Mouse (Mus musculus): ENCODE measurements at regions not wholly inside any gene's neighbourhood (a gene's known extent, or its start where the extent isn't known, plus 50 kb on each side); places are given as distances from the start of the nearest gene placed in this dataset.

GRCm38 (mm10) chr3:124986930-124987329 lies 406.0 kb upstream of the 1700003H04Rik start:
- DNase-seq: no peak

DNA sequence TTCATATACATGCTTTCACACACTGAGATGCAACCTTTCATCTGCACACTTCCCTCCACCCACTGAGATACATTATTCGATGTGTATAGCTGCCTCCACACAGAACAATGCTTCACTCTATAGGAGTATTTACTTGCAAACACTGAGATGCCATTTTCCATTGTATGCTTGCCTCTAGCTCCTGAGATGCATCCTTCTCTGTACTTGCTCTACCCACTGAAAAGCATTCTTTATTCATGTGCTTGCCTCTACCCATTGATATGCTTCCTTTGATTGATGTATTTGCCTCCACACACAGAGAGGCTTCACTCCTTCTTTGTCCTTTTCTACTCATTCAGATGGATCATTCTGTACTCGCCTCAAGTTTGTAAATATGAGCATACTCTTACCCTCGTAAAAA lies 405.6 kb upstream of the 1700003H04Rik start:
- DNase-seq: no peak

DNA sequence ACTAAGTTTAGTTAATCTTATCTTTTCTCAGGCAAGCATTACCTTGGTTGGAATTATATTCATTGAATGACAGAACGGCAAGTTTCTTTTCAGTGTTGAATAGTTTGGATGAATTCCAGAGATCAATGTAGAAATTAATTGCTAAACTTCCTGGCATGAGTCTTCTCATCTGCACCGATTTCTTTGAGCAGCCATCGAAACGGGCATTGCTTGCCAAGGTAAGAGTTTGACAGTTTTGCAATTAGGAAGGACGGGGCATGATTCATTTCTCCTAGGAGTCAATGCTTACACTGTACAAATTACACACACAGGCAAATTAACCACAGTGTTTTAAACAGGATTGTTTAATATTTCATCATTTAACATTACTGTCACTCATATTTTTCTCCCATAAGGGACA lies 404.5 kb upstream of the 1700003H04Rik start:
- DNase-seq: no peak

DNA sequence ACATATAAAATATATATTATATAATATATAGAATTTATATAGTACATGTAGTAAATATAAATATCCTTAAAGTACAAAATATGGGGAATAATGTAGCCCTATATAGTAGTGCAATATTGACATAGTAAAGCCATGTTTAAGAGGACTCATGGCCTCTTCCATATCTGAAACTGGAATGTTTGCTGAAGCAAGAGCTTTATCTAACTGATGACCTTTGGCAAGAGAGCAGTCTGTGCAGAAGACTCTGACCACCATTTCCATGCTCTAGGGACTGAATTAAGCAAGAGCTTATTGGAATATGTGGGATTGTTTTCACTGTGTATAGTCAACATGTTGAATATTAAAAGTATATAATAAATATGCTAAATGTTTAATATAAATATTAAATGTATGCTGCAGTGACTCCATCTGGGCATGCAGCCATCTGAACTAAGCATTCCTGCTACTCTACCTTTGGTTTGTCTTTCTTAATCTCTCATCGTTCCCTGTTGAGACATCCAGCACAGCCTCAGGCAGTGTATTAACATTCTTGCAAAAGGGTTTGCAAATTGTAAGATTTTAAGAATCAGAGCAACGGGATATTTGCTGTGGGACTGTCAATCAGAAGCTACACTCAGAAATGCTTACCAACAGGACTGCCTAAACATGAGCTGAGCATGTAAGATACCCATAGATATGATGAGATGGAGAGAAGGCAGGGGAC lies 354.4 kb upstream of the 1700003H04Rik start:
- DNase-seq: no peak

GRCm38 (mm10) chr3:124932655-124933054 lies 351.8 kb upstream of the 1700003H04Rik start:
- no peak for DNase-seq

GRCm38 (mm10) chr3:124930773-124931607 lies 350.1 kb upstream of the 1700003H04Rik start:
- peak; percentile 3 for DNase-seq

- DNase-seq: no peak
Measured at GRCm38 (mm10) chr3:124908925-124909324, 328.0 kb upstream of the 1700003H04Rik start.
